Mouse (Mus musculus): ENCODE data around the gene RPS10-NUDT3. TPM values are rescaled to one million over a fixed set of nuclear protein-coding genes. Genes with fewer than 3 reads are reported as not detected.

Gene RPS10-NUDT3
- polyA plus RNA-seq, 1 experiment from 2014 or later: not detected

GRCm38 (mm10) chr17:27565163-27565941 is 69.7 kb downstream of the RPS10-NUDT3 start, which contains the start of gene AI413582:
TSS of gene AI413582 (minus strand) at chr17:27565756.
- H3K9ac ChIP-seq: peak within 1 kb of the TSS; percentile 78
- peak within 1 kb of the TSS; percentile 39; the same call in 1 of the 2 replicates for H3K27ac ChIP-seq
- H3K4me2 ChIP-seq: peak within 1 kb of the TSS; percentile 94
- no peaks in the 10 kb centered on the region for H3K9me3 ChIP-seq
- peaks cover 32% of the 10 kb centered on the region for H3K4me1 ChIP-seq
- peaks cover 22% of the 10 kb centered on the region for H3K36me3 ChIP-seq
- ATAC-seq (ENCODE audit: insufficient number of reproducible peaks, insufficient read depth, low FRiP score, low TSS enrichment, low read depth): peak; percentile 89
- H3K4me3 ChIP-seq: peak within 1 kb of the TSS; percentile 68
- under 1% methylated on average over 57 of the region's 58 CpGs for WGBS
- no peaks in the 10 kb centered on the region for H3K27me3 ChIP-seq

DNA sequence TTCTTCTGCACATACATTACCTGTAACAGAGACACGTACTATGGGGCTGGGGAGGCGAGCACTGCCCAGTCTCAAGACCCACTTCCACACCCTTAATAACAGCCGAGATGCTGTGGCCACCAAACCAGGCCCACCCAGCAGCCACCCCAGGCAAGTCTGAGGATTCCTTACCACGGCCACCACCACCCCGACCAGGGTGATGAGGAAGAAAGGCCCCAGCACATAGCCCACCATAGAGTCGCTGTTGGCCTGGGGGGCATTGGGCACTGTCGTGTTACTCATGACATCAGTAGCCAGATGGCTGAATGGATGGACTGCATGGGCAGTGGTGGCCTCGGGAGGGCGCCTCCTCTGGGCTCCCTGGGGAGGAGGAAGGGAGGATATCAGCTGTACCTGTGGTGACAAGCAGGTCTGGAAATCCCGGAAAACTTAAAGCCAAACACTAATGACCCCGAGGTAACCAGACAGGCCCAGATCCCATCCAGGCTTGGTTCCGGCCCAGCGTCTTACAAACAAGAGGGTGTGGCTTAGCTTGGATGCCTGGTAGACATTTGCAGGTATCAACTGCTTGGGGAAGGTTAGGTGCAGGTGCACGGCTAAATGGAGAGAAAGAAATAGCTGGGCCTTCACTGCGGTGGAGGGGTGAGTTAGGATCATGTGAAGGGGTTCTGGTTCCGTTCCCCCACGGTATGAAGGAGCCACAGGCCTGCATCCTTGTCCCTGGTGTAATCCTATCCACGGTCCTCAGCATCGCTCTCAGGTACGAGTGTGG is 70.4 kb downstream of the RPS10-NUDT3 start:
- H3K4me2 ChIP-seq: peak overlapping the region; percentile 94
- H3K27ac ChIP-seq: 0 out of 2 replicates have a peak overlapping the region, but pooled peaks have one; percentile 39
- H3K9ac ChIP-seq: peak overlapping the region; percentile 78
- ATAC-seq (ENCODE audit: insufficient number of reproducible peaks, insufficient read depth, low FRiP score, low TSS enrichment, low read depth): no peak
- no peaks in the 10 kb centered on the region for H3K27me3 ChIP-seq
- no peaks in the 10 kb centered on the region for H3K9me3 ChIP-seq
- WGBS: 13% methylated on average over 20 of the region's 20 CpGs
- H3K36me3 ChIP-seq: peaks cover 26% of the 10 kb centered on the region
- H3K4me1 ChIP-seq: peaks cover 38% of the 10 kb centered on the region
- H3K4me3 ChIP-seq: peak overlapping the region; percentile 68

GRCm38 (mm10) chr17:27563771-27564244 is 71.2 kb downstream of the RPS10-NUDT3 start:
- peaks cover 46% of the 10 kb centered on the region for H3K4me1 ChIP-seq
- ATAC-seq (ENCODE audit: insufficient number of reproducible peaks, insufficient read depth, low FRiP score, low TSS enrichment, low read depth): no peak
- no peak overlapping the region for H3K27ac ChIP-seq
- H3K4me2 ChIP-seq: no peak overlapping the region
- H3K4me3 ChIP-seq: no peak overlapping the region
- H3K9ac ChIP-seq: peak overlapping the region; percentile 27; the same call in 1 of the 2 replicates
- WGBS: 47% methylated on average over 7 of the region's 7 CpGs
- peaks cover 26% of the 10 kb centered on the region for H3K36me3 ChIP-seq
- H3K27me3 ChIP-seq: no peaks in the 10 kb centered on the region
- H3K9me3 ChIP-seq: no peaks in the 10 kb centered on the region

GRCm38 (mm10) chr17:27561809-27562526 is 73.1 kb downstream of the RPS10-NUDT3 start:
- peaks cover 58% of the 10 kb centered on the region for H3K4me1 ChIP-seq
- no peaks in the 10 kb centered on the region for H3K27me3 ChIP-seq
- no peak for ATAC-seq (ENCODE audit: insufficient number of reproducible peaks, insufficient read depth, low FRiP score, low TSS enrichment, low read depth)
- WGBS: 62% methylated on average over 11 of the region's 11 CpGs
- no peak overlapping the region for H3K27ac ChIP-seq
- no peak overlapping the region for H3K4me2 ChIP-seq
- H3K36me3 ChIP-seq: peaks cover 26% of the 10 kb centered on the region
- no peak overlapping the region for H3K9ac ChIP-seq
- H3K9me3 ChIP-seq: no peaks in the 10 kb centered on the region
- no peak overlapping the region for H3K4me3 ChIP-seq

- Histone ChIP-seq H3K27me3 (no peaks in the 10 kb centered on the region), H3K27ac (no peak overlapping the region), H3K36me3 (peaks cover 26% of the 10 kb centered on the region), H3K9ac (no peak overlapping the region), H3K4me2 (no peak overlapping the region), H3K9me3 (no peaks in the 10 kb centered on the region), H3K4me1 (peaks cover 50% of the 10 kb centered on the region), H3K4me3 (no peak overlapping the region)
- WGBS: 86% methylated on average over 13 of the region's 13 CpGs
- no peak for ATAC-seq (ENCODE audit: insufficient number of reproducible peaks, insufficient read depth, low FRiP score, low TSS enrichment, low read depth)
Measured at GRCm38 (mm10) chr17:27560926-27561480, 74.0 kb downstream of the RPS10-NUDT3 start.

GRCm38 (mm10) chr17:27559596-27559995 is 75.4 kb downstream of the RPS10-NUDT3 start:
- Histone ChIP-seq H3K9me3 (no peaks in the 10 kb centered on the region), H3K4me1 (peaks cover 49% of the 10 kb centered on the region), H3K9ac (no peak overlapping the region), H3K27me3 (no peaks in the 10 kb centered on the region), H3K27ac (no peak overlapping the region), H3K4me3 (no peak overlapping the region; the same call in 1 of the 2 replicates), H3K4me2 (peak overlapping the region; percentile 78; the same call in 1 of the 2 replicates), H3K36me3 (peaks cover 26% of the 10 kb centered on the region)
- no peak for ATAC-seq (ENCODE audit: insufficient number of reproducible peaks, insufficient read depth, low FRiP score, low TSS enrichment, low read depth)
- WGBS: 65% methylated on average over 12 of the region's 12 CpGs

GRCm38 (mm10) chr17:27558845-27559244 is 76.2 kb downstream of the RPS10-NUDT3 start:
- Histone ChIP-seq H3K27me3 (no peaks in the 10 kb centered on the region), H3K4me1 (peaks cover 49% of the 10 kb centered on the region), H3K4me2 (peak overlapping the region; percentile 78), H3K27ac (no peak overlapping the region), H3K36me3 (peaks cover 24% of the 10 kb centered on the region), H3K9me3 (no peaks in the 10 kb centered on the region), H3K4me3 (peak overlapping the region; percentile 85; the same call in 1 of the 2 replicates), H3K9ac (peak overlapping the region; percentile 94)
- no peak for ATAC-seq (ENCODE audit: insufficient number of reproducible peaks, insufficient read depth, low FRiP score, low TSS enrichment, low read depth)
- WGBS: 10% methylated on average over 5 of the region's 5 CpGs

DNA sequence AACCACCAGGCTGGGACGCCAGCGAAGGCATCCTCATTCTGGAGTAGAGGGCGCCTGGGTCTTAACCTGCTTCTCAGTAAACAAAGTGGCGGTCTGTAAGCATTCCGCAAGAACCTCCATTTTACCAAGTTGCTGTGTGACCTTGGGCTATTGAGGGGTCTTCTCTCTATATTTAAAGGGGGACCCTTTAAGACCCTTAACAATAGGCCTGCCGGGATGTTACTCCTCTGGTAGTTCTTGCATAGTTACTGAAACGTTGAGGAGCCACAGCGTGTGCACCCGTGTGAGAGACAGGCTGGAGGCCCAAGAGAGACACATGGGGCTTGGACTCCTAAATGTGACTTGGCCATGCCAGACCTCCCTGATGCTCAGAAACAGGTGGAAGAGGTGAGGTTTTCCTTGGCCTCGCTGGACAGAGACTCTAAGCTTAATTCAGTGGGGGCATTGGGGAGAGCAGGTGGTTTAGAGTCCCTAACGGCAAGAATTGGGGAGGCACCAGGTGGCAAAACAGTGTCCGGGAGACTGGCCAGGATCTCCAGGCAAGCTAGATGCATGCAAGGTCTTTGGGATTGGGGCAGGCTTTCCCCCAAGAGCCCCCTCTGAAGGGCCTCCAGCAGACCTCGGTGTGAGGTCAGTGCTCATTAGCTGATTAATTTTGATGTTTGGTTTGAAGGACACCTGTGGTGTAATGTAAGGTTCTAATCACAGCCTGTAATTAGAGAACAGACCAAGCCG is 76.9 kb downstream of the RPS10-NUDT3 start:
- Histone ChIP-seq H3K9ac (peak overlapping the region; percentile 94), H3K4me3 (peak overlapping the region; percentile 85), H3K9me3 (no peaks in the 10 kb centered on the region), H3K27ac (peak overlapping the region; percentile 97), H3K36me3 (peaks cover 21% of the 10 kb centered on the region), H3K4me1 (peaks cover 48% of the 10 kb centered on the region), H3K4me2 (peak overlapping the region; percentile 78), H3K27me3 (no peaks in the 10 kb centered on the region)
- WGBS: 1% methylated on average over 14 of the region's 14 CpGs
- no peak for ATAC-seq (ENCODE audit: insufficient number of reproducible peaks, insufficient read depth, low FRiP score, low TSS enrichment, low read depth)

GRCm38 (mm10) chr17:27557181-27557926 is 77.7 kb downstream of the RPS10-NUDT3 start:
- under 1% methylated on average over 75 of the region's 75 CpGs for WGBS
- peaks cover 48% of the 10 kb centered on the region for H3K4me1 ChIP-seq
- peak overlapping the region; percentile 94 for H3K9ac ChIP-seq
- H3K4me2 ChIP-seq: peak overlapping the region; percentile 78
- H3K4me3 ChIP-seq: peak overlapping the region; percentile 85
- H3K27me3 ChIP-seq: no peaks in the 10 kb centered on the region
- peak overlapping the region; percentile 97 for H3K27ac ChIP-seq
- H3K36me3 ChIP-seq: peaks cover 21% of the 10 kb centered on the region
- no peak for ATAC-seq (ENCODE audit: insufficient number of reproducible peaks, insufficient read depth, low FRiP score, low TSS enrichment, low read depth)
- no peaks in the 10 kb centered on the region for H3K9me3 ChIP-seq
